Mouse (Mus musculus) testis, postnatal 10 days (tissue): ENCODE results near the gene Ifitm5.

Source experiments
- DNase-seq: peaks from one replicate; pipeline ENCODE4 v3.0.0; 2021; ENCODE audit warnings: low spot score

Gene Ifitm5

GRCm38 (mm10) chr7:140962733-140963132, 12.6 kb upstream of the Ifitm5 start:
- no peak for DNase-seq

GRCm38 (mm10) chr7:140961416-140961815, 11.3 kb upstream of the Ifitm5 start:
- no peak for DNase-seq

GRCm38 (mm10) chr7:140960026-140960425, 9.9 kb upstream of the Ifitm5 start:
- no peak for DNase-seq

GRCm38 (mm10) chr7:140959181-140959901, 9.2 kb upstream of the Ifitm5 start:
- peak; percentile 73 for DNase-seq

GRCm38 (mm10) chr7:140956556-140956869, 6.4 kb upstream of the Ifitm5 start:
- DNase-seq = no peak

- DNase-seq = peak; percentile 79
Observed at GRCm38 (mm10) chr7:140955758-140956555, 5.9 kb upstream of the Ifitm5 start, which contains the start of the genes Gm45717 and Ifitm2. Gene Gm45717, minus strand, starts transcription at chr7:140955937. Gene Ifitm2, minus strand, starts transcription at chr7:140955987.

GRCm38 (mm10) chr7:140955342-140955741, 5.3 kb upstream of the Ifitm5 start:
- DNase-seq = no peak

GRCm38 (mm10) chr7:140954733-140955071, 4.6 kb upstream of the Ifitm5 start:
- no peak for DNase-seq

- DNase-seq = no peak
Observed at GRCm38 (mm10) chr7:140953800-140954732, 4.0 kb upstream of the Ifitm5 start.

- DNase-seq = no peak
Observed at GRCm38 (mm10) chr7:140953133-140953532, 3.0 kb upstream of the Ifitm5 start.

GRCm38 (mm10) chr7:140952441-140952840, 2.4 kb upstream of the Ifitm5 start:
- DNase-seq = no peak

- no peak for DNase-seq
Observed at GRCm38 (mm10) chr7:140951765-140952164, 1.7 kb upstream of the Ifitm5 start.

GRCm38 (mm10) chr7:140951051-140951450, 960 bp upstream of the Ifitm5 start:
- no peak for DNase-seq

- no peak for DNase-seq
Observed at GRCm38 (mm10) chr7:140949255-140949654, 836 bp downstream of the Ifitm5 start.

GRCm38 (mm10) chr7:140948161-140948560, 1.9 kb downstream of the Ifitm5 start:
- peak; percentile 59 for DNase-seq

- DNase-seq = no peak
Observed at GRCm38 (mm10) chr7:140946980-140947379, 3.1 kb downstream of the Ifitm5 start.

- no peak for DNase-seq
Observed at GRCm38 (mm10) chr7:140946311-140946710, 3.8 kb downstream of the Ifitm5 start.

- DNase-seq = no peak
Observed at GRCm38 (mm10) chr7:140945247-140945646, 4.8 kb downstream of the Ifitm5 start.

GRCm38 (mm10) chr7:140944236-140944635, 5.9 kb downstream of the Ifitm5 start:
- no peak for DNase-seq

- no peak for DNase-seq
Observed at GRCm38 (mm10) chr7:140943356-140943755, 6.7 kb downstream of the Ifitm5 start.

GRCm38 (mm10) chr7:140942811-140943210, 7.3 kb downstream of the Ifitm5 start:
- no peak for DNase-seq

GRCm38 (mm10) chr7:140942341-140942740, 7.8 kb downstream of the Ifitm5 start:
- no peak for DNase-seq
